Mouse (Mus musculus) neural tube, embryonic 13.5 days (tissue): Measurements from ENCODE around the gene Slc43a1. TPM values are rescaled to one million over a fixed set of nuclear protein-coding genes. Genes with fewer than 3 reads are reported as not detected.

Source experiments
- ATAC-seq: fragments of 200-750 bp; cut with Nextera tagmentation; 2 replicates; pipeline ENCODE4 v1.8.0; 2017; ENCODE audit warnings: low read depth, mild to moderate bottlenecking, moderate TSS enrichment, moderate library complexity
- H3K27ac ChIP-seq: fragments of 300-500 bp; sonication (generic); replicated peaks from 2 replicates; pipeline ENCODE4 v1.5.1; 2015; ENCODE audit warnings: moderate library complexity, mild to moderate bottlenecking, inconsistent platforms
- H3K27me3 ChIP-seq: fragments of 300-500 bp; sonication (generic); 2 replicates; pipeline ENCODE4 v1.6.1; 2015; ENCODE audit warnings: mild to moderate bottlenecking, inconsistent platforms
- H3K36me3 ChIP-seq: fragments of 300-500 bp; sonication (generic); 2 replicates; pipeline ENCODE4 v1.6.1; 2015; ENCODE audit warnings: mild to moderate bottlenecking, inconsistent platforms
- H3K4me1 ChIP-seq: fragments of 300-500 bp; sonication (generic); replicated peaks from 2 replicates; pipeline ENCODE4 v1.6.1; 2015; ENCODE audit warnings: inconsistent platforms
- H3K4me2 ChIP-seq: fragments of 300-500 bp; sonication (generic); 2 replicates; pipeline ENCODE4 v1.6.1; 2015; ENCODE audit warnings: inconsistent platforms, mild to moderate bottlenecking, moderate library complexity
- H3K4me3 ChIP-seq: fragments of 300-500 bp; sonication (generic); 2 replicates; pipeline ENCODE4 v1.5.1; 2015; ENCODE audit warnings: mild to moderate bottlenecking, inconsistent platforms
- H3K9ac ChIP-seq: fragments of 300-500 bp; sonication (generic); 2 replicates; pipeline ENCODE4 v1.6.1; 2015; ENCODE audit warnings: moderate library complexity, mild to moderate bottlenecking, inconsistent platforms
- H3K9me3 ChIP-seq: fragments of 300-500 bp; sonication (generic); 2 replicates; pipeline ENCODE4 v1.6.1; 2016; ENCODE audit warnings: inconsistent platforms
- WGBS: fragments of 180-500 bp; shearing (Covaris S2); methylation state at CpG from one replicate; pipeline ENCODE4 v1.1.7; 2015; 5-methylcytosine and 5-hydroxymethylcytosine counted together
- polyA plus RNA-seq: library from polyadenylated mRNA; unstranded; fragments of >200 nt; fragmentation: Nextera tagmentation; extraction: Ambion mirVana; gene quantifications from 2 replicates; pipeline ENCODE4 v1.2.1, GENCODE M21; 2015

The Slc43a1 gene
- polyA plus RNA-seq, 1 experiment from 2014 or later, result 2.4 TPM

GRCm38 (mm10) chr2:84855732-84856131 lies 17.1 kb downstream of the Slc43a1 start:
- H3K9me3 ChIP-seq, result no peaks in the 10 kb centered on the region
- no peak overlapping the region for H3K27ac ChIP-seq
- H3K4me2 ChIP-seq, result no peak overlapping the region
- H3K27me3 ChIP-seq, result no peaks in the 10 kb centered on the region
- no peaks in the 10 kb centered on the region for H3K36me3 ChIP-seq
- 73% methylated on average over 2 of the region's 2 CpGs for WGBS
- H3K4me3 ChIP-seq, result no peak overlapping the region
- ATAC-seq, result peak; percentile 76
- no peak overlapping the region for H3K9ac ChIP-seq
- H3K4me1 ChIP-seq, result peaks cover 9% of the 10 kb centered on the region

GRCm38 (mm10) chr2:84858551-84858950 lies 19.9 kb downstream of the Slc43a1 start:
- H3K4me2 ChIP-seq, result no peak overlapping the region
- WGBS, result 91% methylated on average over 1 of the region's 1 CpGs
- H3K27ac ChIP-seq, result no peak overlapping the region
- H3K9me3 ChIP-seq, result no peaks in the 10 kb centered on the region
- no peak overlapping the region for H3K9ac ChIP-seq
- no peaks in the 10 kb centered on the region for H3K4me1 ChIP-seq
- no peak overlapping the region for H3K4me3 ChIP-seq
- no peaks in the 10 kb centered on the region for H3K36me3 ChIP-seq
- ATAC-seq, result no peak
- H3K27me3 ChIP-seq, result no peaks in the 10 kb centered on the region

- Histone ChIP-seq H3K27ac (no peak overlapping the region), H3K9me3 (no peaks in the 10 kb centered on the region), H3K4me3 (no peak overlapping the region), H3K9ac (no peak overlapping the region), H3K4me2 (no peak overlapping the region), H3K36me3 (no peaks in the 10 kb centered on the region), H3K27me3 (peaks cover 3% of the 10 kb centered on the region), H3K4me1 (no peaks in the 10 kb centered on the region)
- ATAC-seq, result no peak
- WGBS, result 88% methylated on average over 7 of the region's 7 CpGs
Observed at GRCm38 (mm10) chr2:84859991-84860780, 21.5 kb downstream of the Slc43a1 start.

GRCm38 (mm10) chr2:84861430-84861829 lies 22.8 kb downstream of the Slc43a1 start:
- WGBS, result 84% methylated on average over 3 of the region's 3 CpGs
- H3K9ac ChIP-seq, result no peak overlapping the region
- H3K9me3 ChIP-seq, result no peaks in the 10 kb centered on the region
- no peaks in the 10 kb centered on the region for H3K36me3 ChIP-seq
- no peak overlapping the region for H3K4me3 ChIP-seq
- H3K27ac ChIP-seq, result no peak overlapping the region
- peaks cover 11% of the 10 kb centered on the region for H3K4me1 ChIP-seq
- no peak overlapping the region for H3K4me2 ChIP-seq
- no peak for ATAC-seq
- H3K27me3 ChIP-seq, result peaks cover 13% of the 10 kb centered on the region

- Histone ChIP-seq H3K9ac (no peak overlapping the region), H3K27me3 (peaks cover 21% of the 10 kb centered on the region), H3K4me1 (peaks cover 13% of the 10 kb centered on the region), H3K4me3 (no peak overlapping the region), H3K27ac (no peak overlapping the region), H3K4me2 (no peak overlapping the region), H3K36me3 (no peaks in the 10 kb centered on the region), H3K9me3 (no peaks in the 10 kb centered on the region)
- 73% methylated on average over 3 of the region's 3 CpGs for WGBS
- ATAC-seq, result no peak
Observed at GRCm38 (mm10) chr2:84862231-84862630, 23.6 kb downstream of the Slc43a1 start.

GRCm38 (mm10) chr2:84865616-84866571 lies 27.2 kb downstream of the Slc43a1 start:
- peak overlapping the region; percentile 60 for H3K4me2 ChIP-seq
- ATAC-seq, result peak; percentile 64
- peak overlapping the region; percentile 56 for H3K9ac ChIP-seq
- peaks cover 57% of the 10 kb centered on the region for H3K27me3 ChIP-seq
- H3K9me3 ChIP-seq, result no peaks in the 10 kb centered on the region
- no peak overlapping the region for H3K27ac ChIP-seq
- WGBS, result under 1% methylated on average over 45 of the region's 47 CpGs
- peak overlapping the region; percentile 33 for H3K4me3 ChIP-seq
- H3K36me3 ChIP-seq, result no peaks in the 10 kb centered on the region
- peaks cover 13% of the 10 kb centered on the region for H3K4me1 ChIP-seq

GRCm38 (mm10) chr2:84868521-84868943 lies 29.9 kb downstream of the Slc43a1 start:
- no peak overlapping the region for H3K4me2 ChIP-seq
- no peak overlapping the region for H3K9ac ChIP-seq
- H3K36me3 ChIP-seq, result no peaks in the 10 kb centered on the region
- H3K4me1 ChIP-seq, result peaks cover 26% of the 10 kb centered on the region
- ATAC-seq, result no peak
- H3K27ac ChIP-seq, result no peak overlapping the region
- WGBS, result 7% methylated on average over 5 of the region's 5 CpGs
- H3K27me3 ChIP-seq, result peaks cover 84% of the 10 kb centered on the region
- no peak overlapping the region for H3K4me3 ChIP-seq
- H3K9me3 ChIP-seq, result no peaks in the 10 kb centered on the region

- Histone ChIP-seq H3K27ac (no peak overlapping the region), H3K9me3 (no peaks in the 10 kb centered on the region), H3K27me3 (peaks cover 88% of the 10 kb centered on the region), H3K4me2 (no peak overlapping the region), H3K4me1 (peaks cover 26% of the 10 kb centered on the region), H3K36me3 (no peaks in the 10 kb centered on the region), H3K9ac (no peak overlapping the region), H3K4me3 (no peak overlapping the region)
- 71% methylated on average over 2 of the region's 2 CpGs for WGBS
- ATAC-seq, result no peak
Observed at GRCm38 (mm10) chr2:84868977-84869376, 30.3 kb downstream of the Slc43a1 start.

GRCm38 (mm10) chr2:84870623-84871160 lies 32.0 kb downstream of the Slc43a1 start:
- no peak for ATAC-seq
- no peak overlapping the region for H3K27ac ChIP-seq
- peaks cover 23% of the 10 kb centered on the region for H3K4me1 ChIP-seq
- no peaks in the 10 kb centered on the region for H3K36me3 ChIP-seq
- H3K9ac ChIP-seq, result no peak overlapping the region
- H3K4me3 ChIP-seq, result no peak overlapping the region
- WGBS, result 66% methylated on average over 4 of the region's 4 CpGs
- H3K4me2 ChIP-seq, result no peak overlapping the region
- peaks cover 99% of the 10 kb centered on the region for H3K27me3 ChIP-seq
- no peaks in the 10 kb centered on the region for H3K9me3 ChIP-seq

GRCm38 (mm10) chr2:84872105-84872716 lies 33.6 kb downstream of the Slc43a1 start:
- ATAC-seq, result peak; percentile 26; the same call in 1 of the 2 replicates
- Histone ChIP-seq H3K4me2 (peak overlapping the region; percentile 81), H3K9me3 (no peaks in the 10 kb centered on the region), H3K27ac (no peak overlapping the region), H3K4me1 (peaks cover 14% of the 10 kb centered on the region), H3K4me3 (peak overlapping the region; percentile 48), H3K36me3 (no peaks in the 10 kb centered on the region), H3K9ac (peak overlapping the region; percentile 55), H3K27me3 (peaks cover 99% of the 10 kb centered on the region)
- 2% methylated on average over 78 of the region's 78 CpGs for WGBS

- Histone ChIP-seq H3K27me3 (peaks cover 72% of the 10 kb centered on the region), H3K36me3 (no peaks in the 10 kb centered on the region), H3K9me3 (no peaks in the 10 kb centered on the region), H3K27ac (no peak overlapping the region), H3K4me1 (peaks cover 14% of the 10 kb centered on the region), H3K4me3 (no peak overlapping the region), H3K9ac (no peak overlapping the region), H3K4me2 (no peak overlapping the region)
- ATAC-seq, result no peak
- WGBS, result 55% methylated on average over 6 of the region's 6 CpGs
Observed at GRCm38 (mm10) chr2:84875842-84876241, 37.2 kb downstream of the Slc43a1 start.
